Mouse (Mus musculus) liver, adult (tissue): ENCODE measurements around the gene Rpgr.

Experiments
- GATA4 ChIP-seq: IDR thresholded peaks from 2 replicates; pipeline ENCODE4 v1.6.1; 2014; ENCODE audit warnings: mild to moderate bottlenecking, low read length; ENCODE audit not compliant: insufficient replicate concordance

The Rpgr gene

DNA sequence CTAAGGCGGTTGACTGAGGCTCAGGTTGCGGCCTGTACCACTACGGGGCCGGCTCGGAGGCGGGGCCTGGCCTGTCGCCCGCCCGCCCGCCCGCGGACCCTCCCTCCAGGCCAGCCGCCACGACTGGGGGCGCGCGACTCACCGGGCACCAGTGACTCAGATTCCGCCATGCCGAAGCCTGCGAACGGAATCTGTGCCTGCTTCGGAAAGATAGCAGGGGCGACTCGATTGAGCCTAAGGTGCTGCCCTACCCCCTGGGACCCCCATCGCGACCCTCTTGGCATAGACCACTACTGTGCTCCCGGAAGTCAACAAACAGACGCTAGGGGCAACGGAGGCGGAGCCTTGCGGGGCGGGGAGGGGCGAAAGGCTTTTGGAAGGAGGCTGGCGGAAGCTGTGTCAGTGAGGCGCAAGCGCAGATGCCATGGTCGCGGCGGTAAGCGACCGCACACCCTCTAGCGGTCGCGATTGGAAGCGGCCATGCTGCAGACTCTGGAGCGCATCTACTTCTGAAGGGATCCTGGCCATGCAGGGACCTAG lies at the start of gene Rpgr:
Gene Rpgr, minus strand, starts transcription at position 511 of the 540 bp plus-strand sequence.
- no peak for TF ChIP-seq GATA4

DNA sequence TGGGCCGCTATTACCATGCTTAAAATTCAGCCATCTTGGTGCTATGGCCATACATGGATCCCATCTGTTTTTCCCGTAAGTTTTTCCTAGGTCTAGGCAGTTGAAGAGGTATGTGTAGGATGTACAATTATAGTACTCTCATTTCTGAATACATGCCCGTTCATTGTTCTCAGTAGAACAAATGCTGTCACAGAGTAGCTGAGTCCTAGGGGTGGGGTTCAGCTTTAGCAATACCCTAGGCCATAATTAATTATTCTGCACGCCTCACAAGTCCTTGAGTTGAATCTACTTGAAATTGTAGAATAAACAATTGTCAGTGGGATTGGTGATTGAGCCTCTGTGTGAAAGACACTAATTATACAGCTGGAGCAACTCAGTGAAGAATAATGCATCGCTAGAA lies 41.5 kb upstream of the Rpgr start:
- no peak for TF ChIP-seq GATA4

DNA sequence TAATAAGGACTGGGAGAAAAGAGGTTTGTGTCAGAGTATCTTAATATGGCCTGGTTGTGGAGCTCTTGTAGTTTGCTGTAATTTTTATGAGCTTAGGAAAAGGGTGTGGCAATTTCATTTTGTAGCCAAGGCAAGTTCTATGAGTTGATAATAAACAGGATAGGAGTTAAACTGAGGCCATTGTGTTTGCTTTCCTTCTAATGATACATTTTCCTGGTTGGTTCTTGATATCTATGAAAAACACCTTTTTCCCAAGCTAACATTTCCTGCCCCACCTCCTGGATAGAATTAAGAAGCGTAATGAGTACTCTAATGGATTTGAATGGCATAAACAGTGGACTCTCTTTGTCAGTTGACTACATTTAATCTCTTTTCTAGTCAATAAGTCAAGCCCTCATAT lies 41.1 kb upstream of the Rpgr start:
- TF ChIP-seq GATA4 = peak; percentile 70; the same call in 1 of the 2 replicates

DNA sequence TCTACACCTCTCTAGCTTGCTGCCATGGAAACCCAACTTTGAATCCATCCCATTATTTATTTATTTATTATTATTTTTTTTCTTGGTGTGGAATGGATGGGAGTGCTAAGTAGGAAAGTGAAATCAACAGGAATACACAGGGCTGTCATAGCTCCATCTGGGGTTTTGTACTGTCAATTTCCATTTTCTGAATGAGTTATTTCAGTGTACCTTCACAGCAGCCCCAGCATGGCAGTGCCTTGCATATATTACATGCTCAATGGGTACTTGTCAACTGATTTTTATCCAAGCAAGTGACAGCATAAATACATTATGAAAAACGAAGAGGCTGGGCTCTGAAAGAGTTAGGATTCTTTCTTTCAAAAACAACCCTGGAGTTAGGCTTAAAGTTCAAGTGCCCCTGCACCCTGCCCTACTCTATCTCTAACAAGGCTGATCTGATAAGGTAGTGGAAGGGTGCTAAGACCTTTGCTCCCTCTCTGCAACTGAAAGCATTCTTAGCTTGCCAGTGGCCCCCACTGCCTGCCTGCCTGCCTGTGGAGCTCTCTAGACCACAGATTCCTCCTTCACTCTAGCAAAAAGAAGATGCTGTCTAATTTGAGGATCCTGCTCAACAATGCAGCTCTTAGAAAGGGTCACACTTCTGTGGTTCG lies 35.3 kb upstream of the Rpgr start, which contains the start of gene Otc:
Gene Otc, plus strand, starts transcription at position 454 of the 653 bp plus-strand sequence.
- TF ChIP-seq GATA4 = peak; percentile 78; the same call in 1 of the 2 replicates

DNA sequence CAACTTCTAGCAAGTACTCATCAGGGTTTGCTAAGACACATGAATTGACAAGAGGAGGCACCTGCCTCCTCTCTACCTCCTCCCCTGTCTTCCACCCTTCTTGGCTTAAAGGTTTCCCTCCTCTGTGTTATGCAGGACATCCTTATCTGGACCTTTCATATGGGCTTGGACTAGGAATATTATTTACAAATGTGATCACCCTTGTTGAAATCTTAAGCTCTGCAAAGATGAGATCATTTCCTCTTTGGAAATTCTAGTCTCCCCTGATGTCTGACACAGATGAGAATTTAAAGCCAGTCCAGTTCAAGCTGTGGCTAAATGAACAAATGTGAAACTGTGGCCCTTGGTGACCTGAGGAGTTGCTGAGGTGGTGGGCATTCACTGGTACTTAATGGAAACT lies 34.6 kb upstream of the Rpgr start:
- no peak for TF ChIP-seq GATA4

DNA sequence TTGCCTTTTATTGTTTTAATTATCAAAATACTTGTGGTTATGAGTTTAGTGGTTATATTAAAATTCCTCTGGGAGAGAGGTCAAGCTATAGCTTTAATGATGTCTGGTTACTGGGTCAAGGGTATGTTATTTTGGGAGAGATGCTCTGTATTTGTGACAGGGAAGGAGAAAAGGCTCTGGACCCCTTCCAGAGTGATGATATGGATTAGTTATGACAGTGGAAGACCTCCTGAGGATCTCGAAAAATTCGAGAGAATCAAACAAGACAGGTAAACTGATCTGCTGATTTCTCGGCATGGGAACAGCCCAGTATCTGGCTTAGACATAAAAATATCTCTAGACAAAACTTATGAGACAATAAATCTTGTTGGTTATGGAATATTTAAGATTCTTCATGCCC lies 27.2 kb upstream of the Rpgr start:
- TF ChIP-seq GATA4 = no peak

DNA sequence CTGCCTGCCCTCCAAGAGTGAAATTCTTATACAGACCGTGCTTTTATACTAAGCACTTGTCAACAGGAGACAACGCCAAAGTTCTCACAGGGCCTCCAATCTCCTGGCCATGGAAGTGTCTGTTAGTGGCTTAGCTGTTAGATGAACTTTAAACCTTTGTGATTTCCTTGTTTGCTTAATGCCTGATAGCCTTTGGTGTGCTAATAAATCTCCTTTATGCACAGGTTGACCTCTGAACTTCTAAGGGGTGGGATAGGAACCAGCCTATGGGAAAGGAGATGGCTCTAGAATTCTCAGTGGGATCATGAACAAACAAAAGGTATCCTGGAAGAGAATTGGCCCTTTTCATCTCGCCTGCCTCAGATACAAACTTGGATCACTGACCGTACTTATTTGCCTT lies 22.8 kb upstream of the Rpgr start:
- TF ChIP-seq GATA4 = peak; percentile 74; the same call in 1 of the 2 replicates

DNA sequence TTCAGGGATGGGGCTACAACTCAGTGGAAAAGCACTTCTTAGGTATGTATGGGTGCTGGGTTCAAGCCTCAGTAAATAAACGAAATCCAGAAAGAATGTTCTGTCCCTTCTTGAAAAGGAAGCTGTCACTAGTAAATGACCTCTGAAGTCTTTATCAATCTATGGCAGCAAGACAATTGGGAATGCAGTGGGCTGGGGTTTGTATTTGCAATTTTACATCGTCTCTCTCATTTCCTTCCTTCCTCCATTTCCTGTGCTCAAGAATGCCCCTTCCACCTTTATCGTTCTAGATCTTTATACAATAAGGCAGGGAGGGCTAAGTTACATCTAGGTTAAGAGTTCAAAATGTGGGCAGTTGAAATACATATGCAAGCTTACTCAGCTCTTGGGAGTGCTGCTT lies 17.9 kb upstream of the Rpgr start:
- peak; percentile 81 for TF ChIP-seq GATA4

DNA sequence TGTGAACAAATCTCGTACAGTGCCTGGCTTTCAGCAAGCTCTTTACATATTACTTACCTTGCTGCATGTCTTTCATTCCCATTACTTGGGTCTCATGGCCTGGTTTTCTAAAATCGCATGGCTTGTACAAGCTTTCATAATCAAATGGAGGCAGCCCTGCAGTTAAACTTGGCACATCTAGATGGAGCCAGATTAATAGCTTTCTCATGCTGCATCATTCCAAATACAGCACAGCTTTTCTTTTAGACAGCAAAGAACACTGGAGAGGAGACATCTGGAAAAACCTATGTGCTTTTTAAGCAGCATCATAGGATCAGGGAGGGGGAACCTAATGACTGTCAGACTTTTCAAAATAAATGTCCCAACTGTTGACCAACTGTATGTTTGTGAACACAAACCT lies 16.3 kb upstream of the Rpgr start:
- no peak for TF ChIP-seq GATA4

DNA sequence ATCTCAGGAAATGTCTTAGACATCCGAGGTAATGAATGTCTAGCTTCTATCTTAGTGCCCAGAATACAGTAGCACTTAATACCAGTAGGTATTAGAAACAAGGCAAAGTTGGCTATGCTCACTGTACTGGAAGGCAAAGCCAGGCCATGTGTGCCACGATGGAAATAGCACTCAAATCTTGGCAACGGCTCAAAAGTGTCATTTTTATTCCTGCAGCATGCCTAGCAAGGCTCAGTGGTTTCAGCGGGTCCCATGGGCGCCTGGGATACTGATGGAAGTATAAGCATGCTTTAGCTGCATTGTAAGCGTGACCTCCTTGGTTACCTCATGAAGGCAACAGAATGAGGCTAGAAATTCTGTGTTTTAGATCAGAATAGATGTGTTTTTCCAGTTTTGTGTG lies 2.6 kb upstream of the Rpgr start:
- no peak for TF ChIP-seq GATA4

DNA sequence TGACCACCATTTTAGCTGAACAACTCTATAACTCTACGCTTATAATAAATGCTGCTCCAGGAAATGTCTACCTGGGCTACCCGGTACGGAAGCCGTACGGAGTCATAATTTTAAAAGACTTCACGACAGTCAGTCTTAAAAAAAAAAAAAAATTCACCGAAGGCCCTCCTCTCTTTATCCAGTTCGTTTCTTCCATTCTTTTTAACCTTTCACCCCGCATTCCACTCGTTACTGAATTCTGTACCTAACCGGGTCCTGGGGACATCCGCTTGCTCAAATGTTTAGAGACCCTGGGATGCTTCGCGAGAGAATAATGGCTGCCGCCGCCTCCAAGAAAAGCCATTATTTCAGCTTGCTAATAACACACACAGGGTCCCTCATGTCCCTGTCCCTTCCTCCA lies 748 bp downstream of the Rpgr start:
- no peak for TF ChIP-seq GATA4

DNA sequence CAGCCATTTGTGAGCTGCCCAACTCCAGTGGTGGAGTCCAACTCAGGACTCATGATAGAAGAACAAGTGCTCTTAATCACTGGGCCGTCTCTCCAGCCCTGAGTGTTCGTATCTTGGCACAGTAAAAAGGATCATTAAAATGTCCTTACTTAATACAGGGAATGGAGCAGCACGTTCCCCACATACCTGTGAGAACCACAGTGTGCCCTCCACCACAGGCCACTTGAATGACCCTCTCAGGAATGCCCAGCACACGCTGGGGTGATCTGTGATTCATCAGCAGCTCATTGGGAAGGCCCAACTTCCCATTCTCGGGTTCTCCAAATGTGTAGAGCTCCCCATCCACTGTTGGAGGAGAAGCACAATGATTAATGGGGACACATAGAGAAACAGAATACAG lies 10.8 kb downstream of the Rpgr start:
- TF ChIP-seq GATA4 = no peak

DNA sequence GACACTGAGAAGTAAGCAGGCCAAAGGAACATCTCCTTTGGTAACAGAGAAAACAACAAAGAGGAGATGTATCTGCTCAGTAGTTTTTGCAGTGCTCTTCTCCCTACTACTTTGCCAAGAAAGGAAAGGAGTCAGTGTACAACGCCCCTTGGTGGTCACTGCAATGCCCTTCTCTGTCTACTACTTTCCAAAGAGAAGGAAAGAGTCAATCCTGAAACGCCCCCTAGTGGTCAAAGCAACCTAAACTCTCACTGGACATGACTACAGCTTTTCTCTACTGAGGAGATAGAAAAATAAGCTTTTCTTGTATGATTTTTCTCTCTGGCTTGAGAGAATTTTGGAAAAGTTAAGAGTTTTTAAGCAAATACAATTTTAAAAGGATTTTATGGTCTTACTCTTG lies 15.4 kb downstream of the Rpgr start:
- no peak for TF ChIP-seq GATA4

DNA sequence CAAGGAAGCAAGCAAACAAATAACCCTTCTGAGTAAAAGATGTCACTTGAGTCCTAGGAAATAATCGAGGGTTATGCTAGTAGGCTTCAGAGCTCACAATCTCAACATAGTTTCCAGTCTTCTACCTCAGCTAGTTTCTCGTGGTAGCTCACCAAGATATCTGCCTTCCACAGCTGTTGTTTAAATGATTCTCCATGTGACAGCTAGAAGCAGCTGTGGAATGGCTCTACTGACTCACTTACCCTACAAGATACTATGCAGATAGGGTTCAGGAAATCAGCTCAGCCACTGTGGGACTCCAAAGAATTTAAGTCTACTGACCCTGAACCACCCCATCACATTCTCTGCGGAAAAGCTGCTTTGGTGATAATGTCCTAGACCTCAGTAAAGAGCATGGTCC lies 64.3 kb downstream of the Rpgr start:
- TF ChIP-seq GATA4 = no peak

DNA sequence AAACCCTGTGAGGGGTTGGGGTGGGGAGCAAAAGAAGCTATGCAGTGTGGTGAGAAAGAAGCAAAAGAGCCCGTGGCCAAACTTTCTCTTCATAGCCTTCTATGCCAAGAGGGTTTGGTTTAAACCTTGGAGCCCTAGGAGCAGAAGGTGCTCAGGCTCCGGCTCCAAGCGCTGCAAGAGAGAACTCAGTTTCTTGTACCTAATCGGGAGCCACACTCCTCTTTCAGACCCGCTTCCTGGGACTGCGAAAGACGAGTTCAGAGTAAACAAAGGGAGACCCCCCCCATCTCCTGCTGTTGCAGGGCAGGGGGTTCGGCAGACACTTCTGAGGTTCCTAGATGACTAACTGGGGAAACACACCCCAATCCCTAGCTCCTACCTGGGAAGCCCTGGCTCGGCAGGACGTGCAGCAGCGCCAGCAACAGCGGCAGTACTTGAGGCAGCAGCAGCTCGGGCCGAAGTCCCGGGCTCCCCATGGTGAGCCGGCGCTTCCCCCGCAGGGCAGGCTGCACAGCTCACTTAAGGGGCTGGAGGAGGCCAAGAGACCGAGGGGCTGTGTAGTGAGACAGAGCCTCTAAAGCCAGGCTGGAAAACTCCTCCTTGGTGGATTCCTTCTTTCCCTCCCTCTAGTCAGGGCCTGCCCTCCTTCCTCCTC lies 99.5 kb downstream of the Rpgr start, which contains the start of gene Srpx:
Gene Srpx, minus strand, starts transcription at position 645 of the 655 bp plus-strand sequence.
- TF ChIP-seq GATA4 = no peak

DNA sequence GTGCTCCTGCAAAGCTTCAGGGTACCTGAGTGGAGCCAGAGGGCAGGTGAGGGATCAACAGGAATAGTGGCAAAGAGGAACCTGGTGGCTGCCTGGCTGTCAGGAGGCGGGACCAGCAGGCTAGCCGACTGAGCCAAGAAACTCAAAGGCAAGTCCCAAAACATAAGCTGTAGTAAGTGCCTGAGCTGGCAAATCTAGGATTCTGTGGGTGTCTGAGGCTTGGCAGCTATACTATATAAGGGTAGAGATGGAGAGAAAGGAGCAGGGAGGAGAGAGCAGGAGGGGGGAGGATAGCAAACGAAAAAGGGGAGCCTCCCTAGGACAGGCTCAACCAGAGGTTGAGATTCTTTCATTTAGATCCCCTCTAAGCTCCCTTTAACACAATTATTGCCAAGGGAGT lies 100.9 kb downstream of the Rpgr start:
- TF ChIP-seq GATA4 = no peak
